Mouse (Mus musculus) brain, embryonic 14.5 days (tissue): Measurements from ENCODE around the gene Ptcd3.

Source experiments
- CTCF ChIP-seq: fragments of 200-500 bp; IDR thresholded peaks from 2 replicates; pipeline ENCODE4 v1.5.1; 2012; ENCODE audit warnings: inconsistent platforms, mild to moderate bottlenecking, moderate library complexity, borderline replicate concordance; ENCODE audit not compliant: insufficient read depth, insufficient read length; ENCODE audit errors: extremely low read depth
- POLR2A ChIP-seq: fragments of 200-500 bp; IDR thresholded peaks from 2 replicates; pipeline ENCODE4 v1.6.1; 2012; ENCODE audit warnings: mild to moderate bottlenecking, inconsistent platforms, borderline replicate concordance; ENCODE audit not compliant: poor library complexity, insufficient read depth, insufficient read length, severe bottlenecking; ENCODE audit errors: extremely low read depth

GRCm38 (mm10) chr6:71839815-71840214 is 68.7 kb downstream of the Ptcd3 start:
- TF ChIP-seq CTCF (no peak), POLR2A (no peak)
